In genomic region chr11:119035094-119035685, GRCm38 (mm10) we compare ENCODE assay signal across 12 mouse cellular contexts. TPM values are rescaled to one million over a fixed set of nuclear protein-coding genes. Genes with fewer than 3 reads are reported as not detected.
DNase-seq lines count a peak whose midpoint lies in the region; ATAC-seq lines count a peak whose summit lies in the region.
"Had no signal": no experiment of that assay in that cellular context is flagged by ENCODE, and none has a peak within 500 bp of the region (broad histone marks: within the 10 kb centered on the region; RNA-seq: fewer than 3 reads in every experiment).

No protein-coding gene starts in this region.

- 1% methylated on average over 21 of the region's 21 CpGs for WGBS in heart, embryonic 13.5 days
- 1% methylated on average over 21 of the region's 21 CpGs for WGBS in embryonic facial prominence, embryonic 11.5 days
- 1% methylated on average over 21 of the region's 21 CpGs for WGBS in hindbrain, embryonic 10.5 days
- 1% methylated on average over 21 of the region's 21 CpGs for WGBS in midbrain, embryonic 10.5 days

- DNase-seq in heart, adult 8-10 months (ENCODE audit: low spot score): no peak
- DNase-seq in embryonic facial prominence, embryonic 11.5 days (ENCODE audit: low spot score): no peak
- DNase-seq in hindbrain, embryonic 10.5 days (ENCODE audit: low spot score): no peak
- DNase-seq in midbrain, embryonic 10.5 days (ENCODE audit: low spot score): no peak
- DNase-seq in spleen, adult 12 weeks (ENCODE audit: low spot score): no peak
- no peak for DNase-seq in right cerebral cortex, postnatal 14 days
- no peak for DNase-seq in gastrocnemius, postnatal 36 days
- DNase-seq: lung, postnatal 14 days had no signal

- no peaks in the 10 kb centered on the region for H3K9me3 ChIP-seq in heart, embryonic 13.5 days
- no peaks in the 10 kb centered on the region for H3K9me3 ChIP-seq in embryonic facial prominence, embryonic 11.5 days (replicated peaks; ENCODE audit: control insufficient read depth, low read length)
- no peaks in the 10 kb centered on the region for H3K9me3 ChIP-seq in hindbrain, embryonic 10.5 days
- H3K9me3 ChIP-seq in midbrain, embryonic 10.5 days (replicated peaks): no peaks in the 10 kb centered on the region

- no peak overlapping the region for H3K9ac ChIP-seq in heart, embryonic 13.5 days
- H3K9ac ChIP-seq in embryonic facial prominence, embryonic 11.5 days (replicated peaks; ENCODE audit: low read length): peak overlapping the region; percentile 9

- H3K27me3 ChIP-seq in heart, embryonic 13.5 days (replicated peaks): peaks cover 67% of the 10 kb centered on the region
- peaks cover 27% of the 10 kb centered on the region for H3K27me3 ChIP-seq in embryonic facial prominence, embryonic 11.5 days (ENCODE audit: control insufficient read depth, insufficient read depth, low read length)
- peaks cover 72% of the 10 kb centered on the region for H3K27me3 ChIP-seq in hindbrain, embryonic 10.5 days (ENCODE audit: insufficient read depth, poor library complexity, severe bottlenecking)
- H3K27me3 ChIP-seq in midbrain, embryonic 10.5 days (ENCODE audit: low read depth, poor library complexity, severe bottlenecking): peaks cover 74% of the 10 kb centered on the region

- H3K4me2 ChIP-seq in heart, embryonic 13.5 days: peak overlapping the region; percentile 62; the same call in 1 of the 2 replicates
- no peak overlapping the region for H3K4me2 ChIP-seq in embryonic facial prominence, embryonic 11.5 days (ENCODE audit: low read depth, low read length)

- intact Hi-C loops in gastrocnemius, postnatal 36 days (cut with DNase I): loop anchor here (2.0 to 5.0 kb wide), 2 partner anchors 52 to 156 kb away; partner anchors contain the start of gene Cbx4

- peak overlapping the region; percentile 35 for H3K4me3 ChIP-seq in heart, embryonic 13.5 days
- H3K4me3 ChIP-seq in embryonic facial prominence, embryonic 11.5 days (ENCODE audit: low read depth, low read length): 0 out of 2 replicates have a peak overlapping the region, but pooled peaks have one; percentile 1
- peak overlapping the region; percentile 32 for H3K4me3 ChIP-seq in hindbrain, embryonic 10.5 days
- peak overlapping the region; percentile 44 for H3K4me3 ChIP-seq in midbrain, embryonic 10.5 days
- H3K4me3 ChIP-seq: erythroblast, embryonic 14.5 days had no signal

- H3K36me3 ChIP-seq in heart, embryonic 13.5 days: peaks cover 21% of the 10 kb centered on the region
- H3K36me3 ChIP-seq in embryonic facial prominence, embryonic 11.5 days (replicated peaks; ENCODE audit: control insufficient read depth, insufficient read depth, low read depth, low read length): peaks cover 5% of the 10 kb centered on the region; the same call in 1 of the 2 replicates
- H3K36me3 ChIP-seq in hindbrain, embryonic 10.5 days: peaks cover 22% of the 10 kb centered on the region
- peaks cover 30% of the 10 kb centered on the region for H3K36me3 ChIP-seq in midbrain, embryonic 10.5 days

- no peak overlapping the region for H3K27ac ChIP-seq in heart, embryonic 13.5 days (replicated peaks)
- H3K27ac ChIP-seq in embryonic facial prominence, embryonic 11.5 days (replicated peaks; ENCODE audit: low read depth, low read length): no peak overlapping the region
- H3K27ac ChIP-seq in hindbrain, embryonic 10.5 days: no peak overlapping the region
- H3K27ac ChIP-seq in midbrain, embryonic 10.5 days (replicated peaks): no peak overlapping the region

- H3K4me1 ChIP-seq in heart, embryonic 13.5 days: peaks cover 53% of the 10 kb centered on the region
- H3K4me1 ChIP-seq in embryonic facial prominence, embryonic 11.5 days (ENCODE audit: control insufficient read depth, insufficient read depth, low read length): peaks cover 6% of the 10 kb centered on the region; the same call in 1 of the 2 replicates
- peaks cover 67% of the 10 kb centered on the region for H3K4me1 ChIP-seq in hindbrain, embryonic 10.5 days (replicated peaks)
- H3K4me1 ChIP-seq in midbrain, embryonic 10.5 days: peaks cover 74% of the 10 kb centered on the region

- ATAC-seq in heart, embryonic 13.5 days (ENCODE audit: extremely low read depth, insufficient number of reproducible peaks, low FRiP score, low TSS enrichment): no peak
- ATAC-seq in embryonic facial prominence, embryonic 11.5 days (replicated peaks; ENCODE audit: insufficient number of reproducible peaks, low FRiP score, low TSS enrichment, low read depth): no peak

RNA-seq across cellular contexts. Expression of gene Cbx8, which starts 5.6 kb away (rescaled TPM):
- 6.1 and 7.0 TPM in 2 replicates for polyA plus RNA-seq in heart, embryonic 13.5 days (2015; fragmentation: Nextera tagmentation; extraction: Ambion mirVana)
- 1 to 10 TPM; 3.6 to 4.9 (median 4.6) TPM for total RNA-seq in heart, adult 8-10 months (2022)
- polyA plus RNA-seq in embryonic facial prominence, embryonic 11.5 days (2014; fragmentation: Nextera tagmentation; extraction: Ambion mirVana): 10.3 and 12.2 TPM in 2 replicates
- polyA plus RNA-seq in hindbrain, embryonic 10.5 days (2016; fragmentation: Nextera tagmentation; extraction: Ambion mirVana): 11.2 and 13.0 TPM in 2 replicates
- 13.5 and 15.0 TPM in 2 replicates for polyA plus RNA-seq in midbrain, embryonic 10.5 days (2016; fragmentation: Nextera tagmentation; extraction: Ambion mirVana)
- 1 to 10 TPM; 1.5 to 1.9 TPM for total RNA-seq in gastrocnemius, postnatal 36 days (2021)

RNA-seq across cellular contexts. Expression of gene Cbx2, which starts 12.4 kb away (rescaled TPM):
- polyA plus RNA-seq in heart, embryonic 13.5 days (2015; fragmentation: Nextera tagmentation; extraction: Ambion mirVana): 17.6 and 18.9 TPM in 2 replicates
- 1 to 10 TPM; 2.0 to 3.9 (median 2.9) TPM for total RNA-seq in heart, adult 8-10 months (2022)
- 87.1 and 91.8 TPM in 2 replicates for polyA plus RNA-seq in embryonic facial prominence, embryonic 11.5 days (2014; fragmentation: Nextera tagmentation; extraction: Ambion mirVana)
- 86.6 and 112 TPM in 2 replicates for polyA plus RNA-seq in hindbrain, embryonic 10.5 days (2016; fragmentation: Nextera tagmentation; extraction: Ambion mirVana)
- polyA plus RNA-seq in midbrain, embryonic 10.5 days (2016; fragmentation: Nextera tagmentation; extraction: Ambion mirVana): 108 and 110 TPM in 2 replicates
- 1 to 10 TPM in 1 of 2 experiments, under 1 TPM in 1; 0.79 to 1.1 TPM for total RNA-seq in gastrocnemius, postnatal 36 days (2021)

RNA-seq across cellular contexts. Expression of gene Enpp7, which starts 47.2 kb away (rescaled TPM):
- not detected in 2 replicates for polyA plus RNA-seq in heart, embryonic 13.5 days (2015; fragmentation: Nextera tagmentation; extraction: Ambion mirVana)
- total RNA-seq in heart, adult 8-10 months (2022): not detected
- not detected in 2 replicates for polyA plus RNA-seq in embryonic facial prominence, embryonic 11.5 days (2014; fragmentation: Nextera tagmentation; extraction: Ambion mirVana)
- polyA plus RNA-seq in hindbrain, embryonic 10.5 days (2016; fragmentation: Nextera tagmentation; extraction: Ambion mirVana): not detected in 2 replicates
- polyA plus RNA-seq in midbrain, embryonic 10.5 days (2016; fragmentation: Nextera tagmentation; extraction: Ambion mirVana): not detected in 2 replicates
- total RNA-seq in gastrocnemius, postnatal 36 days (2021): not detected
- total RNA-seq: left cerebral cortex, postnatal 10 days had no signal
- polyA plus RNA-seq: erythroblast, embryonic 14.5 days; heart, postnatal 0 days had no signal

RNA-seq across cellular contexts. Expression of gene Cbx4, which starts 50.8 kb away (rescaled TPM):
- polyA plus RNA-seq in heart, embryonic 13.5 days (2015; fragmentation: Nextera tagmentation; extraction: Ambion mirVana): 8.0 and 9.5 TPM in 2 replicates
- total RNA-seq in heart, adult 8-10 months (2022): 10 to 100 TPM in 1 of 4 experiments, 1 to 10 TPM in 3; 5.2 to 12.8 (median 8.4) TPM
- 4.4 and 4.8 TPM in 2 replicates for polyA plus RNA-seq in embryonic facial prominence, embryonic 11.5 days (2014; fragmentation: Nextera tagmentation; extraction: Ambion mirVana)
- polyA plus RNA-seq in hindbrain, embryonic 10.5 days (2016; fragmentation: Nextera tagmentation; extraction: Ambion mirVana): 4.4 and 8.2 TPM in 2 replicates
- 5.1 and 7.1 TPM in 2 replicates for polyA plus RNA-seq in midbrain, embryonic 10.5 days (2016; fragmentation: Nextera tagmentation; extraction: Ambion mirVana)
- 1 to 10 TPM; 1.6 to 3.0 TPM for total RNA-seq in gastrocnemius, postnatal 36 days (2021)
